Mouse (Mus musculus): Measurements from ENCODE around the gene Mpdu1.

DNA sequence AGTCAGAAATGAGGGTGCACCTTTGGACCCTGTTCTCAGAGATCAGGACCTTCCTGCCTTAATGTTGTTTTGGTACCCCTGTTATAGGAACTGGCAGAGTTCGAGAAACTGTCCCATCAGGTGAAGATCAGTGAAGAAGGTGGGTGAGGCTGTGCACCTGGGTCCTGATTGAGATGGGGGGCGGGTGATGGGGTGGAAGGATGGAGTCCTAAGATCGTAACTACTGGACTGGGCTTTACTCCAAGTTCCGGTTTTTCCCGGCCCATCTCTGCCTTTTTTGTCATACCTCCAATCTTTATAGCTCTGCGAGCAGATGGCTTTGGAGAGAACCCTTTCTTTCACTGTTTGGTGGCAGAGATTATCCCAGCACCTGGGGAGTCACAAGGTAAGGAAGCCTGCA is 40.0 kb downstream of the Mpdu1 start:
- TF ChIP-seq CTCF (IDR thresholded peaks at IDR 0.05; ENCODE audit: low read depth, low read length) (no peak), POLR2A (IDR thresholded peaks at IDR 0.05; ENCODE audit: insufficient read depth, low read length) (no peak)
